Mouse (Mus musculus): ENCODE data around the gene Creb5. TPM values are rescaled to one million over a fixed set of nuclear protein-coding genes. Genes with fewer than 3 reads are reported as not detected.

Gene Creb5
- polyA plus RNA-seq, 1 experiment: 0.02 TPM

GRCm38 (mm10) chr6:53530742-53531141 is 243.7 kb downstream of the Creb5 start:
- H3K9me3 ChIP-seq (ENCODE audit: control insufficient read depth, low read length): no peaks in the 10 kb centered on the region; the same call in 1 of the 2 replicates
- no peaks in the 10 kb centered on the region for H3K27me3 ChIP-seq (ENCODE audit: control insufficient read depth)
- H3K4me3 ChIP-seq (replicated peaks): no peak overlapping the region
- H3K36me3 ChIP-seq (ENCODE audit: control insufficient read depth): no peaks in the 10 kb centered on the region
- TF ChIP-seq GATA1 (IDR thresholded peaks at IDR 0.05; ENCODE audit: low read length) (no peak), TAL1 (IDR thresholded peaks at IDR 0.05; ENCODE audit: low read length) (no peak)
- H3K4me1 ChIP-seq (ENCODE audit: control insufficient read depth): no peaks in the 10 kb centered on the region

GRCm38 (mm10) chr6:53531461-53531860 is 244.4 kb downstream of the Creb5 start:
- Histone ChIP-seq H3K4me1 (ENCODE audit: control insufficient read depth) (no peaks in the 10 kb centered on the region), H3K27me3 (ENCODE audit: control insufficient read depth) (no peaks in the 10 kb centered on the region), H3K9me3 (ENCODE audit: control insufficient read depth, low read length) (no peaks in the 10 kb centered on the region; the same call in 1 of the 2 replicates), H3K4me3 (replicated peaks) (no peak overlapping the region), H3K36me3 (ENCODE audit: control insufficient read depth) (no peaks in the 10 kb centered on the region)
- TF ChIP-seq GATA1 (IDR thresholded peaks at IDR 0.05; ENCODE audit: low read length) (no peak), TAL1 (IDR thresholded peaks at IDR 0.05; ENCODE audit: low read length) (no peak)

GRCm38 (mm10) chr6:53537530-53537929 is 250.5 kb downstream of the Creb5 start:
- Histone ChIP-seq H3K9me3 (ENCODE audit: control insufficient read depth, low read length) (no peaks in the 10 kb centered on the region), H3K36me3 (ENCODE audit: control insufficient read depth) (no peaks in the 10 kb centered on the region), H3K4me1 (ENCODE audit: control insufficient read depth) (no peaks in the 10 kb centered on the region), H3K4me3 (replicated peaks) (no peak overlapping the region), H3K27me3 (ENCODE audit: control insufficient read depth) (no peaks in the 10 kb centered on the region)
- TF ChIP-seq GATA1 (IDR thresholded peaks at IDR 0.05; ENCODE audit: low read length): no peak
- no peak for TF ChIP-seq TAL1 (IDR thresholded peaks at IDR 0.05; ENCODE audit: low read length)

- TF ChIP-seq GATA1 (IDR thresholded peaks at IDR 0.05; ENCODE audit: low read length) (no peak), TAL1 (IDR thresholded peaks at IDR 0.05; ENCODE audit: low read length) (no peak)
Measured at GRCm38 (mm10) chr6:53541798-53542197, 254.7 kb downstream of the Creb5 start.

GRCm38 (mm10) chr6:53545483-53545900 is 258.4 kb downstream of the Creb5 start:
- H3K27me3 ChIP-seq (ENCODE audit: control insufficient read depth): no peaks in the 10 kb centered on the region
- TF ChIP-seq TAL1 (IDR thresholded peaks at IDR 0.05; ENCODE audit: low read length) (no peak), GATA1 (IDR thresholded peaks at IDR 0.05; ENCODE audit: low read length) (no peak)
- H3K4me3 ChIP-seq (replicated peaks): no peak overlapping the region
- H3K4me1 ChIP-seq (ENCODE audit: control insufficient read depth): no peaks in the 10 kb centered on the region
- H3K36me3 ChIP-seq (ENCODE audit: control insufficient read depth): no peaks in the 10 kb centered on the region
- no peaks in the 10 kb centered on the region for H3K9me3 ChIP-seq (ENCODE audit: control insufficient read depth, low read length)

More at GRCm38 (mm10) chr6:53541798-53542197, 254.7 kb downstream of the Creb5 start:
- Histone ChIP-seq H3K9me3 (ENCODE audit: control insufficient read depth, low read length) (no peaks in the 10 kb centered on the region), H3K36me3 (ENCODE audit: control insufficient read depth) (no peaks in the 10 kb centered on the region), H3K27me3 (ENCODE audit: control insufficient read depth) (no peaks in the 10 kb centered on the region), H3K4me1 (ENCODE audit: control insufficient read depth) (no peaks in the 10 kb centered on the region), H3K4me3 (replicated peaks) (no peak overlapping the region)

GRCm38 (mm10) chr6:53545989-53546388 is 258.9 kb downstream of the Creb5 start:
- TF ChIP-seq TAL1 (IDR thresholded peaks at IDR 0.05; ENCODE audit: low read length) (no peak), GATA1 (IDR thresholded peaks at IDR 0.05; ENCODE audit: low read length) (no peak)
- Histone ChIP-seq H3K9me3 (ENCODE audit: control insufficient read depth, low read length) (no peaks in the 10 kb centered on the region), H3K4me1 (ENCODE audit: control insufficient read depth) (no peaks in the 10 kb centered on the region), H3K4me3 (replicated peaks) (no peak overlapping the region), H3K36me3 (ENCODE audit: control insufficient read depth) (no peaks in the 10 kb centered on the region), H3K27me3 (ENCODE audit: control insufficient read depth) (no peaks in the 10 kb centered on the region)

GRCm38 (mm10) chr6:53548236-53548635 is 261.2 kb downstream of the Creb5 start:
- Histone ChIP-seq H3K27me3 (ENCODE audit: control insufficient read depth) (no peaks in the 10 kb centered on the region), H3K4me1 (ENCODE audit: control insufficient read depth) (no peaks in the 10 kb centered on the region), H3K36me3 (ENCODE audit: control insufficient read depth) (no peaks in the 10 kb centered on the region), H3K4me3 (replicated peaks) (no peak overlapping the region), H3K9me3 (ENCODE audit: control insufficient read depth, low read length) (no peaks in the 10 kb centered on the region)
- TF ChIP-seq GATA1 (IDR thresholded peaks at IDR 0.05; ENCODE audit: low read length) (no peak), TAL1 (IDR thresholded peaks at IDR 0.05; ENCODE audit: low read length) (no peak)

- Histone ChIP-seq H3K27me3 (ENCODE audit: control insufficient read depth) (no peaks in the 10 kb centered on the region), H3K9me3 (ENCODE audit: control insufficient read depth, low read length) (no peaks in the 10 kb centered on the region), H3K36me3 (ENCODE audit: control insufficient read depth) (no peaks in the 10 kb centered on the region), H3K4me3 (replicated peaks) (no peak overlapping the region), H3K4me1 (ENCODE audit: control insufficient read depth) (no peaks in the 10 kb centered on the region)
- TF ChIP-seq TAL1 (IDR thresholded peaks at IDR 0.05; ENCODE audit: low read length): no peak
- no peak for TF ChIP-seq GATA1 (IDR thresholded peaks at IDR 0.05; ENCODE audit: low read length)
Measured at GRCm38 (mm10) chr6:53549409-53549808, 262.3 kb downstream of the Creb5 start.

- no peaks in the 10 kb centered on the region for H3K9me3 ChIP-seq (ENCODE audit: control insufficient read depth, low read length)
- no peaks in the 10 kb centered on the region for H3K27me3 ChIP-seq (ENCODE audit: control insufficient read depth)
- no peaks in the 10 kb centered on the region for H3K36me3 ChIP-seq (ENCODE audit: control insufficient read depth)
- no peaks in the 10 kb centered on the region for H3K4me1 ChIP-seq (ENCODE audit: control insufficient read depth)
- no peak overlapping the region for H3K4me3 ChIP-seq (replicated peaks)
- no peak for TF ChIP-seq GATA1 (IDR thresholded peaks at IDR 0.05; ENCODE audit: low read length)
- no peak for TF ChIP-seq TAL1 (IDR thresholded peaks at IDR 0.05; ENCODE audit: low read length)
Measured at GRCm38 (mm10) chr6:53556050-53556449, 269.0 kb downstream of the Creb5 start.

- no peaks in the 10 kb centered on the region for H3K36me3 ChIP-seq (ENCODE audit: control insufficient read depth)
- no peaks in the 10 kb centered on the region for H3K9me3 ChIP-seq (ENCODE audit: control insufficient read depth, low read length)
- H3K27me3 ChIP-seq (ENCODE audit: control insufficient read depth): no peaks in the 10 kb centered on the region
- TF ChIP-seq GATA1 (IDR thresholded peaks at IDR 0.05; ENCODE audit: low read length): no peak
- no peak for TF ChIP-seq TAL1 (IDR thresholded peaks at IDR 0.05; ENCODE audit: low read length)
- no peaks in the 10 kb centered on the region for H3K4me1 ChIP-seq (ENCODE audit: control insufficient read depth)
- H3K4me3 ChIP-seq (replicated peaks): no peak overlapping the region
Measured at GRCm38 (mm10) chr6:53560928-53561327, 273.9 kb downstream of the Creb5 start.

Measured in erythroblast, embryonic 14.5 days (primary cell).